7 mouse cellular contexts compared by ENCODE assay signal in the genomic region with DNA sequence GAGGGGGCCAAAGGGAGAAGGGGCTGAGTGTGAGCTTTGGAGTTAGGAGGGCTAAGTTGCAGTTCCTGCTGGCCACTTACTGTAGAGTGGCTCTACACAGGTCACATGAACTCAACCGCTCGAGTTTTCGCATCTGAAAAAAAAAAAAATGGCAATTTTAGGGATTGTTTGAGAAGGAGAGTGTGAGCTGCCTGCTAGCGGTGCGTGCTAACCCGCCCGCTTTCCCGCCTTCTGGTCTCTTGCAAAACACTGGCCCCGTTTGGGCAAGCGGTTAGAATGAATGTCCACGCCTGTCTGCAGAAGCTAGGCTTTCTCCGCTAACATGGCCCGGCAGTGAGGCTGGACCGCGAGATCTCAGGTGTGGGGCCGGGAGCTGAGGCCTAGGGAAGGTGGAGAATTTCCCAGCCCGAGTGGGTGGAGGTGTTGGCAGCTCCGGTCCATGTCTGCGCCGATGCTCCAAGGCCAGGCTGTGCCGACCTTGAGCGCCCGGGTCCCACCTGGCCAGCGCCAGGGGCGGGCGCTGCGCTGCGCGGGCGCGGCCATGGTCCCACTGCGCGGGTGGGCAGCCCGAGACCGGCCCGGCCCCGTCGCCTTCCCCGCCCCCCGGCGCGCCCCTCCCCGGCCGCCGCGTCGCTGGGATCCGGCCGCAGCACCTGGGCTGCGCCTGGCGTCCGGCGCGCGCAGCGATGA. TPM values are rescaled to one million over a fixed set of nuclear protein-coding genes. Genes with fewer than 3 reads are reported as not detected.
DNase-seq lines count a peak whose midpoint lies in the region; ATAC-seq lines count a peak whose summit lies in the region.

A gene (plus strand): TSS at position 138 of the 690 bp plus-strand sequence.

- H3K4me3 ChIP-seq in forebrain, embryonic 10.5 days: peak within 1 kb of the TSS; percentile 74
- peak within 1 kb of the TSS; percentile 73 for H3K4me3 ChIP-seq in hindbrain, embryonic 10.5 days
- H3K4me3 ChIP-seq in limb, embryonic 10.5 days: peak within 1 kb of the TSS; percentile 79
- H3K4me3 ChIP-seq in stomach, embryonic 15.5 days (replicated peaks): peak within 1 kb of the TSS; percentile 66

- H3K36me3 ChIP-seq in forebrain, embryonic 10.5 days (replicated peaks): 0 out of 2 replicates have a peak, but pooled peaks cover 3% of the 10 kb centered on the region
- H3K36me3 ChIP-seq in hindbrain, embryonic 10.5 days: no peaks in the 10 kb centered on the region
- H3K36me3 ChIP-seq in limb, embryonic 10.5 days: no peaks in the 10 kb centered on the region
- H3K36me3 ChIP-seq in stomach, embryonic 15.5 days: no peaks in the 10 kb centered on the region

- H3K4me1 ChIP-seq in forebrain, embryonic 10.5 days: peaks cover 28% of the 10 kb centered on the region
- peaks cover 30% of the 10 kb centered on the region for H3K4me1 ChIP-seq in hindbrain, embryonic 10.5 days (replicated peaks)
- H3K4me1 ChIP-seq in limb, embryonic 10.5 days: peaks cover 17% of the 10 kb centered on the region
- peaks cover 11% of the 10 kb centered on the region for H3K4me1 ChIP-seq in stomach, embryonic 15.5 days

- peaks cover 37% of the 10 kb centered on the region for H3K27me3 ChIP-seq in forebrain, embryonic 10.5 days (ENCODE audit: poor library complexity, severe bottlenecking)
- peaks cover 42% of the 10 kb centered on the region for H3K27me3 ChIP-seq in hindbrain, embryonic 10.5 days (ENCODE audit: insufficient read depth, poor library complexity, severe bottlenecking)
- peaks cover 17% of the 10 kb centered on the region for H3K27me3 ChIP-seq in limb, embryonic 10.5 days (ENCODE audit: low read depth, poor library complexity, severe bottlenecking)
- H3K27me3 ChIP-seq in stomach, embryonic 15.5 days (replicated peaks): no peaks in the 10 kb centered on the region

- peak within 1 kb of the TSS; percentile 47; the same call in 1 of the 2 replicates for H3K9ac ChIP-seq in stomach, embryonic 15.5 days

- H3K9me3 ChIP-seq in forebrain, embryonic 10.5 days: no peaks in the 10 kb centered on the region
- H3K9me3 ChIP-seq in hindbrain, embryonic 10.5 days: no peaks in the 10 kb centered on the region
- H3K9me3 ChIP-seq in limb, embryonic 10.5 days (replicated peaks): no peaks in the 10 kb centered on the region
- no peaks in the 10 kb centered on the region for H3K9me3 ChIP-seq in stomach, embryonic 15.5 days

- WGBS in forebrain, embryonic 10.5 days: under 1% methylated on average over 56 of the region's 56 CpGs
- under 1% methylated on average over 56 of the region's 56 CpGs for WGBS in hindbrain, embryonic 10.5 days
- under 1% methylated on average over 56 of the region's 56 CpGs for WGBS in limb, embryonic 10.5 days
- under 1% methylated on average over 45 of the region's 56 CpGs for WGBS in stomach, embryonic 15.5 days

- peak within 1 kb of the TSS; percentile 94 for H3K4me2 ChIP-seq in stomach, embryonic 15.5 days

- peak; percentile 71 for DNase-seq in R1 (ENCODE audit: low read depth, low spot score)
- DNase-seq in c-Kit-negative CD71-positive TER-119-positive erythroid progenitor cells, embryonic 14.5 days (ENCODE audit: low read depth, low spot score): peak; percentile 58
- DNase-seq in forebrain, embryonic 10.5 days (ENCODE audit: extremely low spot score, low spot score): peak; percentile 58
- peak; percentile 64 for DNase-seq in hindbrain, embryonic 10.5 days (ENCODE audit: low spot score)
- peak; percentile 76 for DNase-seq in limb, embryonic 10.5 days (ENCODE audit: low spot score)
- peak; percentile 45 for DNase-seq in mesoderm, embryonic 11.5 days (ENCODE audit: low read depth, low spot score)

- ATAC-seq in stomach, embryonic 15.5 days (ENCODE audit: insufficient read depth, low FRiP score, low read depth): peak; percentile 63

- H3K27ac ChIP-seq in forebrain, embryonic 10.5 days: peak within 1 kb of the TSS; percentile 87
- peak within 1 kb of the TSS; percentile 86 for H3K27ac ChIP-seq in hindbrain, embryonic 10.5 days
- H3K27ac ChIP-seq in limb, embryonic 10.5 days: peak within 1 kb of the TSS; percentile 84
- peak within 1 kb of the TSS; percentile 74 for H3K27ac ChIP-seq in stomach, embryonic 15.5 days

RNA-seq across cellular contexts. Expression of the gene that starts here (rescaled TPM):
- 4.2 and 4.9 TPM in 2 replicates for polyA plus RNA-seq in forebrain, embryonic 10.5 days (2016; fragmentation: Nextera tagmentation; extraction: Ambion mirVana)
- 2.5 and 2.8 TPM in 2 replicates for polyA plus RNA-seq in hindbrain, embryonic 10.5 days (2016; fragmentation: Nextera tagmentation; extraction: Ambion mirVana)
- polyA plus RNA-seq in limb, embryonic 10.5 days (2016; fragmentation: Nextera tagmentation; extraction: Ambion mirVana): 6.9 and 7.0 TPM in 2 replicates
- polyA plus RNA-seq in stomach, embryonic 15.5 days (2015; fragmentation: Nextera tagmentation; extraction: Ambion mirVana): 21.3 and 30.0 TPM in 2 replicates

Comparison
In these comparisons a context has a peak if more than half of its experiments do, and no peak if none do; other contexts are left out.
1. Peak in every context shown above with its lines: DNase-seq, ATAC-seq, H3K4me3 ChIP-seq and H3K27ac ChIP-seq.